Mouse (Mus musculus): ENCODE results near the gene Arid1b.

- TF ChIP-seq CTCF (IDR thresholded peaks at IDR 0.05; ENCODE audit: control insufficient read depth, insufficient read depth, insufficient read length): no peak
- no peak for TF ChIP-seq MAX (IDR thresholded peaks at IDR 0.05)
These were observed 65.0 kb downstream of the Arid1b start for GRCm38 (mm10) chr17:5059092-5059601.
